Mouse (Mus musculus): ENCODE measurements around the gene Prkce. TPM values are rescaled to one million over a fixed set of nuclear protein-coding genes. Genes with fewer than 3 reads are reported as not detected.

Prkce gene
- polyA plus RNA-seq, 1 experiment = 9.6 TPM

DNA sequence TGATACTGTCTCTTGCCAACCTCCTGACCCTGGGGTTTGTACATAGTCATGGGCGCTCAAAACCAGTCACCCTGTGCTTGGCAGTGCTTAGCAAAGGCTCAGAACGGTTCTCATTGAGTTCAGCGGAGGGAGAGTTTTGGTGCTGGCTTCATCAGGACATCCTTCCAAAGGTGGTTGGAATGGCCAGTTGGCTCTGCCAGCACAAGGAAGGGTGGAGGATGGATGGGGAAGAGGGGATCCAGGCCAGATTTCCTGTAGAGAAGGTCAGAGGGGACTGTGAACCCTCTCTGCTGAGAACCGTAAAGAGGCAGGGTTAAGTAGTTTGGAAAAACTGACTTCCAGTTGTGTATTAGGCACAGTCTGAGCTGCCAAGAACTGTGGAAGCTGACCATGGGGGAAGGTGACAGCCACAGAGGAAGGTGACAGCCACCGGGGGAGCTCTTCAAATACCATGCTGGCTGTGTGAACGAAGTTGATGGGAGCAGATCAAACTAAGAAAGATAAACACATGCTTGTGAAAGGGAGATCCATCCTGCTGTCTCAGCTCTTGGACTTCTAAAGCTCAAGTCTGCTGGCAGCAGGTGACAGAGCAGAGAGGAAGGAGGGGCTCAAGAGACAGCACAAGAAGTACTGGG lies 99.7 kb downstream of the Prkce start:
- peaks cover 2% of the 10 kb centered on the region; the same call in 1 of the 2 replicates for H3K4me1 ChIP-seq (ENCODE audit: control insufficient read depth, insufficient read depth, low read length)
- H3K4me3 ChIP-seq (ENCODE audit: insufficient read depth, low read length) = no peak overlapping the region
- no peak for TF ChIP-seq CTCF (IDR thresholded peaks at IDR 0.05; ENCODE audit: borderline replicate concordance, insufficient read depth, low read length)
- TF ChIP-seq POLR2A (IDR thresholded peaks at IDR 0.05; ENCODE audit: low read depth, low read length) = no peak
- H3K27ac ChIP-seq (ENCODE audit: insufficient read depth, low read length) = no peak overlapping the region

DNA sequence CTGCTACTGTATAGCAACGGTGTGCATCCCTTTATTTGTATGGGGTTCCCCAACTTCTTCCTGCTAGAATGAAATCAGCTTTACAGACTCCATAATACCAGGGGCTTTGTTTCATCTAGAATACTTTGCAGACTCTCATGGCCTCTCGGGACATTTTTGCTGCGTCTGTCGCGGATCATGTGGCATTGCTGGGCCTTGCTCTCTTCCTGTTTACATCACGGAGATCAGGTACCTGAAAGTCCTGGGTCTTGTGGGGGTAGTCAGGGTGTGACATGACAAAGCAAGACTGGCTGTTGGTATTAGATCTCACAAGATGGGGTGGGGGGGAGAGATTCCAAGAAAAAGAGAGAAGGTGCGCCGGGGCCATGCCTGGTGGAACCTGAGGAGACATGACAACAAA lies 102.1 kb downstream of the Prkce start:
- peaks cover 2% of the 10 kb centered on the region; the same call in 1 of the 2 replicates for H3K4me1 ChIP-seq (ENCODE audit: control insufficient read depth, insufficient read depth, low read length)
- TF ChIP-seq POLR2A (IDR thresholded peaks at IDR 0.05; ENCODE audit: low read depth, low read length) (no peak), CTCF (IDR thresholded peaks at IDR 0.05; ENCODE audit: borderline replicate concordance, insufficient read depth, low read length) (no peak)
- H3K4me3 ChIP-seq (ENCODE audit: insufficient read depth, low read length) = no peak overlapping the region
- no peak overlapping the region for H3K27ac ChIP-seq (ENCODE audit: insufficient read depth, low read length)

DNA sequence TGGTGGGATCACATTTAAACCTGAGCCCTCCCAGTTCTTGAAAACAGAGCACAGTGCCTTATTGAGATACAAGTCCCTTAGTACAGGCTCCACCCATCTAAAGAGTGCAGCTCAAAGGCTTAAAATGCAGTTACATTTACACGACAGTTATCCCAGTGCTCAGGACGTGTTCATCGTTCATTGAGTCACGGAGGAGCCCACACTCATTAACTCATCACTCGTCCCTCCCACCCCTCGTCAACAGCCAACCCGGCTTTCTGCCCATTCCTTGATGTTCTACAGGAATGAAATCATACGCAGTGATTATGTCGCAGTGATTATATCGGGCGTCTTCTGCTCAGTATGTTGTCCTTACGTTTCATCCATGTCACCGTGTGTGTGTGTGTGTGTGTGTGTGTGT lies 102.9 kb downstream of the Prkce start:
- no peak for TF ChIP-seq CTCF (IDR thresholded peaks at IDR 0.05; ENCODE audit: borderline replicate concordance, insufficient read depth, low read length)
- no peak for TF ChIP-seq POLR2A (IDR thresholded peaks at IDR 0.05; ENCODE audit: low read depth, low read length)
- H3K4me3 ChIP-seq (ENCODE audit: insufficient read depth, low read length) = no peak overlapping the region
- H3K27ac ChIP-seq (ENCODE audit: insufficient read depth, low read length) = no peak overlapping the region
- H3K4me1 ChIP-seq (ENCODE audit: control insufficient read depth, insufficient read depth, low read length) = peaks cover 2% of the 10 kb centered on the region; the same call in 1 of the 2 replicates

DNA sequence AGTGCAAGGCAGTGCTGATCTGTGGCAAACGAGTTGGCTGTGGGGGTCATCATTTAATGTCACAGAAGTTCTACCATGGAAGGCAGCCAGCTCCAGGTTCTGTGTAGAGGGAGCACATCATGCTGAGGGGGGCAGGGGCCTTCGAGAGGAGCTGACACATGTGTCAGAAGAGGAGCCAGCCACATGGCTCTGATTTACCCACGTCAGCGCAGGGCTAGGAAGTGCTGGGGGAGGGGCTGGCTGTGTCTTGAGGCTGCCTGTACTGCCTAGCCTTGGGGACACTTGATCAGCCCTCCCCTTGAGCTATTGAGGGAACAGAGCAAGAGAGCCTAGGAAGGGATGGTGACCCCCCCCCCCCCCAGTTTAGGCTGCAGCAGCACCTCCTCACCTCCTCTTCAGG lies 103.7 kb downstream of the Prkce start:
- TF ChIP-seq CTCF (IDR thresholded peaks at IDR 0.05; ENCODE audit: borderline replicate concordance, insufficient read depth, low read length) (no peak), POLR2A (IDR thresholded peaks at IDR 0.05; ENCODE audit: low read depth, low read length) (no peak)
- Histone ChIP-seq H3K4me1 (ENCODE audit: control insufficient read depth, insufficient read depth, low read length) (peaks cover 2% of the 10 kb centered on the region; the same call in 1 of the 2 replicates), H3K4me3 (ENCODE audit: insufficient read depth, low read length) (no peak overlapping the region), H3K27ac (ENCODE audit: insufficient read depth, low read length) (no peak overlapping the region)

DNA sequence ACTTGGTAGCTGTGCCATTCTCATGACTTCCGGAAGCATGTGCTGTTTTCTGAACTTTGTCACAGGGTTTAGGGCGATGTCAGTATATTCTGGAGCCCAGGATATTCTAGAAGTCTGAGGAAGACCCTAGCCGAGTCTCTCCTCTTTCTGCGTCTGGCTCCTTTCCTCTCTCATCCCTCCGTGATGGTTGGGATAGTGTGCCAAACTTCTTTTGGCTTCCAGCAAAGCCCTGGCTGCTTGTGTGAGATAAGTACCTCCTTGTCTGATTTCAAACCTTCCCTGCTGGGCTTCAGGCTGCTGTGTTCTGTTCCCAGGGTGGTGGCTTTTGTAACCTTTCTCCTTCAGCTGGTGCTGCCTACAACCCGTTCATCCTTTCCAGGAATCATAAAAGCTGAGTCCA lies 105.4 kb downstream of the Prkce start:
- no peak for TF ChIP-seq CTCF (IDR thresholded peaks at IDR 0.05; ENCODE audit: borderline replicate concordance, insufficient read depth, low read length)
- TF ChIP-seq POLR2A (IDR thresholded peaks at IDR 0.05; ENCODE audit: low read depth, low read length) = no peak
- no peak overlapping the region for H3K4me3 ChIP-seq (ENCODE audit: insufficient read depth, low read length)
- H3K27ac ChIP-seq (ENCODE audit: insufficient read depth, low read length) = no peak overlapping the region
- H3K4me1 ChIP-seq (ENCODE audit: control insufficient read depth, insufficient read depth, low read length) = peaks cover 5% of the 10 kb centered on the region

DNA sequence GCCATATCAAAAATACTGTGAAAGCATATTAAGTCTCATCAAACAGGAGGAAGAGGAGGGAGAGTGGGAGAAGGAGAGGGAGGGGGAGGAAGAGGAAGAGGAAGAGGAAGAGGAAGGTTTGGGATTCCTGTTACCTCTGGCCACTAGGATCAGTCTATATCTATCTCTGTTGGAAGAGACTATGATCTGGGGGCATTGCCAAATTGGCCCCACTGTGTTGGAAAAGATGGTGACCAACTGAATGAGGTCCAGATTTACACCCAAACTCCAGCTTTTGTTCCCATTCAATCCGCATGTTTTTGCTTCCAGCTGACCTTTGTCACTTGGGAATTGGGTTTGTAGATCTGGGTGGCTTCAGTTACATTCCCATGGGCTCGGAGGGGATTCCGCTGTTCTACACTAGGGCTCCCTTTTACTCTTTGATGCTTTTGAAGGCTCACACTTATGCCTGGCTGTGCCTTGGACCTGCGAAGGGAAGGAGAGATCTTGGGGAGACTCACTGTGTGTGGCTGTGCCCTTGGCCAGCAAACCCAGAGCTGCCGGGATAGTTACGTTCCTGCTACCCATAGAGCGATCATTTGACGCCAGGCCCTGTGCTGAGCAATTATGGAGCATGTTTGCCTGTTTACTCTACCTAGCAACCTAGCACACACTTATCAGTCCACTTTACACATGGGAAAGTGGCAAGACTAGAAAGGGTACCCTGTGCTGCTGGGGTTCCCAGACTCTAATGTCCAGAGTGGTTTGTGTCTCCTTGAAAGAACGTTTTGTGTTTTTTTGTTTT lies 106.2 kb downstream of the Prkce start:
- TF ChIP-seq CTCF (IDR thresholded peaks at IDR 0.05; ENCODE audit: borderline replicate concordance, insufficient read depth, low read length) (no peak), POLR2A (IDR thresholded peaks at IDR 0.05; ENCODE audit: low read depth, low read length) (no peak)
- H3K4me3 ChIP-seq (ENCODE audit: insufficient read depth, low read length) = no peak overlapping the region
- no peak overlapping the region for H3K27ac ChIP-seq (ENCODE audit: insufficient read depth, low read length)
- peaks cover 5% of the 10 kb centered on the region for H3K4me1 ChIP-seq (ENCODE audit: control insufficient read depth, insufficient read depth, low read length)

DNA sequence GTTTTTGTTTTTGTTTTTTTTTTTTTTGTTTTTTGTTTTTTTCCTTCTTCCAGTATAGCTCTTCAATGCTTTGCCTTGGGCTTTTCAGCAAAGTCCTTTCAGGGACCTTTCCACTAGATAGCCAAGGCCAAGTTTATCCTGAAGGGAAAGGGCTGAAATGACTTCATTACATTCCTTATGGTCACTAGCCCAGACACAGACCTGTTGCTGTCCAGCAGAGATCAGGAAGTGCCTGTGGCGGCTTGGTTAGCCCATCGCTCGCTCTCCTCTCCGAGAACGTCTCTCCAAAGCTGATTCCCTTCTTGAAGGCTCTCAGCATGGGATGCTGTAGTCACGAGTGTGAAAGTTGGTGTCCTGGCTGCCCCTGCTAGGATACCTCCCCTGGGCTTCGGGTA lies 106.8 kb downstream of the Prkce start:
- H3K4me3 ChIP-seq (ENCODE audit: insufficient read depth, low read length) = no peak overlapping the region
- H3K27ac ChIP-seq (ENCODE audit: insufficient read depth, low read length) = no peak overlapping the region
- peaks cover 5% of the 10 kb centered on the region for H3K4me1 ChIP-seq (ENCODE audit: control insufficient read depth, insufficient read depth, low read length)
- TF ChIP-seq CTCF (IDR thresholded peaks at IDR 0.05; ENCODE audit: borderline replicate concordance, insufficient read depth, low read length) = no peak
- no peak for TF ChIP-seq POLR2A (IDR thresholded peaks at IDR 0.05; ENCODE audit: low read depth, low read length)

DNA sequence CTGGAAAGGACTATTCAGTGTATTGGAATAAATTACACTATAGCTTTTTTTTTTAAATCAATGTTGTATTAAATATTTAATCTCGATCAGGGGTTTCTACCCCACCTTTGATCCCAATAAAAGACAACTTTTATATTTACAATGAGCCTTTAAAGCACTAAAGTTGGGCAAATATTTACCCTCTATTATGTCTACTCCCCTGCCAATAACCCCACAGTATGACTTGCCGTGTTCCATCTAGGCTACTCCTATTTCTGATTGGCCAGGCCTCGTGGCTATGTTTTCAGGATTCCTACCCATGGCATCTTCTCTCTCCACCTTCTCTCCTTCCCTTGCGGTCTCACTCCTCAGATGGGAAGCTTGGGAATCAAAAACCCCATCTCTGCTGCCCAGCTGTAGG lies 108.8 kb downstream of the Prkce start:
- H3K4me3 ChIP-seq (ENCODE audit: insufficient read depth, low read length) = no peak overlapping the region
- H3K4me1 ChIP-seq (ENCODE audit: control insufficient read depth, insufficient read depth, low read length) = peaks cover 5% of the 10 kb centered on the region
- TF ChIP-seq CTCF (IDR thresholded peaks at IDR 0.05; ENCODE audit: borderline replicate concordance, insufficient read depth, low read length) (no peak), POLR2A (IDR thresholded peaks at IDR 0.05; ENCODE audit: low read depth, low read length) (no peak)
- H3K27ac ChIP-seq (ENCODE audit: insufficient read depth, low read length) = no peak overlapping the region

DNA sequence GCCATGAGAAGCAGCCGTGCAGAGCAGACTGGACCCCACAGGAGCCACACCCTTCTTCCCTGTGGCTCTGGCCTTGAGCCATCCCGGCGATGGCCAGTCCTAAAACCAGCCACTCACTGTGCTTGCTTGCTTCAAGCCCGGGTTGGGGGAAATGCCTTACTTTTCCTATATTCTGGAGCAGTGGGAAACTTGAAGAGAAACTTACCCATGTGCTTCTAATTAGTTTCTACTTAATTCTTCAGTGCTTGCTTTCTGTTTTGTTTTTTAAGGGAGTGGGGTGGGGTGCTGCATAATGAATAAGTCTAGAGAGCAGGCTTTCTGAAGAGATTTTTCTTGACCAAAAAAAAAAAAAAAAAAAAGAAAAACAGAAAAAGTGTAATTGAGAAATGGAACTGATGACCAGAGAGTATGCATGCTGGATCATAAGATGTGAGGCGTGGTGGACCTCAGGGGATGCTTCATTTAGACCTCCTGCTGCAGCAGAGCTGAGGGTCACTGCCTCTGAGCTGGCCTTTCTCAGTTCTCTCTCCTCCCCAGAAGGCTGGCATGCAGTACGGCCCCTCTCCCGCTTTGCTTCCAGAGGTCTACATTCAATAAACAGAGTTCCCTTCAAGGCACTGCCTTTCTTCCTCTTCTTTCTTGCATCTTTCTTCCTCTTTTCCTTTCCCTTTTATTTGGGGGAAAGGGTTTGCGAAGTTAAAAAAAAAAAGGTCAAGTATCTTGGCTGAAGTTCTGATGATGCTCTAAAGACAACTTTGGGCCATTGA lies 109.6 kb downstream of the Prkce start:
- TF ChIP-seq POLR2A (IDR thresholded peaks at IDR 0.05; ENCODE audit: low read depth, low read length) (no peak), CTCF (IDR thresholded peaks at IDR 0.05; ENCODE audit: borderline replicate concordance, insufficient read depth, low read length) (no peak)
- no peak overlapping the region for H3K4me3 ChIP-seq (ENCODE audit: insufficient read depth, low read length)
- no peak overlapping the region for H3K27ac ChIP-seq (ENCODE audit: insufficient read depth, low read length)
- peaks cover 3% of the 10 kb centered on the region; the same call in 1 of the 2 replicates for H3K4me1 ChIP-seq (ENCODE audit: control insufficient read depth, insufficient read depth, low read length)
